22 mouse cellular contexts compared by ENCODE assay signal in the genomic region with DNA sequence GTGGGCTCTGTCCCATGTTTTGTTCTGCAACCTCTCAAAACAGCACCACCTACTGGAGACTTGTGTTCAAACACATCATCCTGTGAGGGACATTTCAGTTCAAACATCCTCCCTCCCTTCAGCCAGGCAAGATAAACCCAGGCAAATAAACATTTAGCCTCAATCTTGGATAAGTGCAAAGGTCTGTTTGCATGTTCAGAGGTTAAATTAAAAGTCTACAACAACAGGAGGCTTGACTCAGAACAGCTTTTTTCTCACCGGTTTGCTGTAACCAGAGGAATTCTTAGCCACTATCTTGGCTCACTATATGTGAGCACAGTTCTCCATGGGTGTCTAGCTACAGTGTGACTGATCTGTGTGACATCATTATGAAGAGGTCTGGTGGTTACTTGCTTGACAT. TPM values are rescaled to one million over a fixed set of nuclear protein-coding genes. Genes with fewer than 3 reads are reported as not detected.
DNase-seq lines count a peak whose midpoint lies in the region; ATAC-seq and TF ChIP-seq lines count a peak whose summit lies in the region.
"Had no signal": no experiment of that assay in that cellular context is flagged by ENCODE, and none has a peak within 500 bp of the region (broad histone marks: within the 10 kb centered on the region; RNA-seq: fewer than 3 reads in every experiment).

No protein-coding gene starts in this region.

- 88% methylated on average over 1 of the region's 1 CpGs for WGBS in heart, postnatal 0 days
- 66% methylated on average over 1 of the region's 1 CpGs for WGBS in liver, embryonic 14.5 days (ENCODE audit: insufficient replicate concordance)
- 97% methylated on average over 1 of the region's 1 CpGs for WGBS in forebrain, embryonic 12.5 days

- no peak for DNase-seq in heart, postnatal 0 days (ENCODE audit: low spot score)
- DNase-seq in heart, postnatal 10 days, result no peak
- DNase-seq in liver, embryonic 14.5 days (ENCODE audit: low read depth in 3 of 3, low spot score in 3 of 3), result no peak
- DNase-seq in liver (no peak), R1 (ENCODE audit: low read depth, low spot score) (peak; percentile 32)
- no peak for DNase-seq in gastrocnemius, postnatal 14 days
- DNase-seq: adrenal gland, postnatal 14 days; cerebellum, adult 18-20 months; cerebellum, adult 9-11 months; cerebellum, postnatal 36 days; gastrocnemius, postnatal 10 days; heart, adult 2 months; heart, postnatal 36 days had no signal

- no peaks in the 10 kb centered on the region for H3K27me3 ChIP-seq in heart, postnatal 0 days (ENCODE audit: control insufficient read depth, insufficient read depth, low read length)
- H3K27me3 ChIP-seq in liver, embryonic 14.5 days (ENCODE audit: control insufficient read depth, insufficient read depth, low read length), result no peaks in the 10 kb centered on the region
- H3K27me3 ChIP-seq in E14TG2a.4 (ENCODE audit: insufficient read depth, low read length), result no peaks in the 10 kb centered on the region
- H3K27me3 ChIP-seq in forebrain, embryonic 12.5 days, result no peaks in the 10 kb centered on the region
- H3K27me3 ChIP-seq: embryonic facial prominence, embryonic 13.5 days; forebrain, embryonic 13.5 days; heart, embryonic 15.5 days had no signal

- H3K4me2 ChIP-seq in heart, postnatal 0 days (ENCODE audit: low read depth, low read length), result no peak overlapping the region
- no peak overlapping the region for H3K4me2 ChIP-seq in liver, embryonic 14.5 days (ENCODE audit: low read depth)
- H3K4me2 ChIP-seq in forebrain, embryonic 12.5 days, result no peak overlapping the region
- H3K4me2 ChIP-seq: embryonic facial prominence, embryonic 13.5 days; forebrain, embryonic 13.5 days; heart, embryonic 11.5 days; heart, embryonic 15.5 days had no signal

- no peak overlapping the region for H3K4me3 ChIP-seq in heart, postnatal 0 days (ENCODE audit: low read depth, low read length)
- no peak overlapping the region for H3K4me3 ChIP-seq in liver, embryonic 14.5 days (ENCODE audit: insufficient read depth in 1 of 2, low read depth in 2 of 2, low read length in 2 of 2)
- no peak overlapping the region for H3K4me3 ChIP-seq in E14TG2a.4 (replicated peaks; ENCODE audit: low read length)
- no peak overlapping the region for H3K4me3 ChIP-seq in forebrain, embryonic 12.5 days (replicated peaks)
- H3K4me3 ChIP-seq: embryonic facial prominence, embryonic 13.5 days; forebrain, embryonic 13.5 days; heart, adult 2 months; heart, embryonic 15.5 days had no signal

- TF ChIP-seq EP300 in heart, postnatal 0 days (IDR thresholded peaks at IDR 0.05; ENCODE audit: low read depth), result no peak
- TF ChIP-seq EP300 in liver, embryonic 14.5 days (IDR thresholded peaks at IDR 0.05; ENCODE audit: low read depth), result no peak

- no peak for ATAC-seq in heart, postnatal 0 days (ENCODE audit: insufficient read depth, low read depth)
- no peak for ATAC-seq in liver, embryonic 14.5 days (ENCODE audit: insufficient read depth)
- ATAC-seq in forebrain, embryonic 12.5 days (ENCODE audit: low FRiP score), result no peak
- ATAC-seq: activated CD4-positive, CD25-positive, alpha-beta regulatory T cell, adult 4 months; forebrain, embryonic 13.5 days; hindbrain, embryonic 16.5 days; inflammation-experienced regulatory T-cells, adult 6 months had no signal

- H3K27ac ChIP-seq in heart, postnatal 0 days (ENCODE audit: low read depth), result no peak overlapping the region
- H3K27ac ChIP-seq in liver, embryonic 14.5 days, result no peak overlapping the region
- H3K27ac ChIP-seq in forebrain, embryonic 12.5 days, result no peak overlapping the region
- H3K27ac ChIP-seq: embryonic facial prominence, embryonic 13.5 days; forebrain, embryonic 13.5 days; heart, adult 2 months; heart, embryonic 15.5 days had no signal

- H3K9ac ChIP-seq in heart, postnatal 0 days (replicated peaks; ENCODE audit: low read depth, low read length), result no peak overlapping the region
- no peak overlapping the region for H3K9ac ChIP-seq in liver, embryonic 14.5 days (replicated peaks)
- H3K9ac ChIP-seq in forebrain, embryonic 12.5 days, result no peak overlapping the region
- H3K9ac ChIP-seq: embryonic facial prominence, embryonic 13.5 days; forebrain, embryonic 13.5 days; heart, embryonic 15.5 days had no signal

- H3K36me3 ChIP-seq in heart, postnatal 0 days (replicated peaks; ENCODE audit: control insufficient read depth, insufficient read depth, low read length), result no peaks in the 10 kb centered on the region
- H3K36me3 ChIP-seq in liver, embryonic 14.5 days (replicated peaks; ENCODE audit: control insufficient read depth, insufficient read depth, low read depth), result no peaks in the 10 kb centered on the region
- no peaks in the 10 kb centered on the region for H3K36me3 ChIP-seq in E14TG2a.4 (ENCODE audit: insufficient read depth, low read length)
- no peaks in the 10 kb centered on the region for H3K36me3 ChIP-seq in forebrain, embryonic 12.5 days (replicated peaks)
- H3K36me3 ChIP-seq: embryonic facial prominence, embryonic 13.5 days; heart, embryonic 15.5 days had no signal

- 0 out of 2 replicates have a peak, but pooled peaks have one; percentile 1 for TF ChIP-seq CTCF in heart, postnatal 0 days (IDR thresholded peaks at IDR 0.05; ENCODE audit: low read depth)
- TF ChIP-seq CTCF in liver, embryonic 14.5 days (IDR thresholded peaks at IDR 0.05; ENCODE audit: low read depth), result 0 out of 2 replicates have a peak, but pooled peaks have one; percentile 7
- peak; percentile 25; the same call in 1 of the 2 replicates for TF ChIP-seq CTCF in E14TG2a.4 (conservative IDR thresholded peaks at IDR 0.05; ENCODE audit: low read length)

- H3K4me1 ChIP-seq in heart, postnatal 0 days (ENCODE audit: control insufficient read depth, insufficient read depth), result no peaks in the 10 kb centered on the region
- no peaks in the 10 kb centered on the region for H3K4me1 ChIP-seq in liver, embryonic 14.5 days (replicated peaks; ENCODE audit: control insufficient read depth in 2 of 2, insufficient read depth in 2 of 2, low read length in 1 of 2)
- no peaks in the 10 kb centered on the region for H3K4me1 ChIP-seq in E14TG2a.4 (replicated peaks; ENCODE audit: low read depth, low read length)
- H3K4me1 ChIP-seq in forebrain, embryonic 12.5 days, result no peaks in the 10 kb centered on the region
- H3K4me1 ChIP-seq: embryonic facial prominence, embryonic 13.5 days; heart, embryonic 15.5 days had no signal

- intact Hi-C loops in heart, postnatal 10 days (cut with DNase I), result no loop called here
- intact Hi-C loops in gastrocnemius, postnatal 14 days (cut with DNase I; ENCODE audit: low total_unique reads), result no loop called here

- H3K9me3 ChIP-seq in heart, postnatal 0 days (replicated peaks; ENCODE audit: control insufficient read depth, low read length), result no peaks in the 10 kb centered on the region
- no peaks in the 10 kb centered on the region; the same call in 1 of the 2 replicates for H3K9me3 ChIP-seq in liver, embryonic 14.5 days (ENCODE audit: control insufficient read depth, low read length)
- peaks cover 10% of the 10 kb centered on the region for H3K9me3 ChIP-seq in E14TG2a.4 (ENCODE audit: low read length)
- peaks cover 8% of the 10 kb centered on the region; the same call in 1 of the 2 replicates for H3K9me3 ChIP-seq in forebrain, embryonic 12.5 days
- H3K9me3 ChIP-seq: heart, embryonic 15.5 days had no signal

RNA-seq across cellular contexts. Expression of a gene that starts 22.6 kb away (rescaled TPM):
- total RNA-seq in heart, postnatal 0 days (2014; rRNA removed; ENCODE audit: low replicate concordance), result 2.3 TPM in 1 of 2 replicates, not detected in the other
- polyA plus RNA-seq in heart, postnatal 0 days (2015; fragmentation: Nextera tagmentation; extraction: Ambion mirVana), result 0.16 and 0.30 TPM in 2 replicates
- under 1 TPM; 0.64 to 0.98 TPM for total RNA-seq in heart, postnatal 10 days (2021)
- 0.02 and 0.04 TPM in 2 replicates for polyA plus RNA-seq in liver, embryonic 14.5 days (2012; rRNA removed)
- not detected in 2 replicates for polyA plus RNA-seq in liver, embryonic 14.5 days (2014; fragmentation: Nextera tagmentation; extraction: Ambion mirVana)
- 1 to 10 TPM; 1.3 to 2.2 TPM for total RNA-seq in gastrocnemius, postnatal 14 days (2021)
- 0.18 and 0.28 TPM in 2 replicates for polyA plus RNA-seq in forebrain, embryonic 12.5 days (2016; fragmentation: Nextera tagmentation; extraction: Ambion mirVana)
- polyA plus RNA-seq: activated CD4-positive, CD25-positive, alpha-beta regulatory T cell, adult 4 months had no signal
